27 mouse cellular contexts compared by ENCODE assay signal in genomic region chr5:127344721-127345120, GRCm38 (mm10).
DNase-seq lines count a peak whose midpoint lies in the region; ATAC-seq and TF ChIP-seq lines count a peak whose summit lies in the region.
"Had no signal": no experiment of that assay in that cellular context is flagged by ENCODE, and none has a peak within 500 bp of the region (broad histone marks: within the 10 kb centered on the region; RNA-seq: fewer than 3 reads in every experiment).

No protein-coding gene starts in this region.

- H3K27me3 ChIP-seq in forebrain, postnatal 0 days (ENCODE audit: insufficient read depth, low read length), result no peaks in the 10 kb centered on the region
- H3K27me3 ChIP-seq in forebrain, embryonic 14.5 days (replicated peaks; ENCODE audit: control insufficient read depth, insufficient read depth, low read length), result no peaks in the 10 kb centered on the region
- no peaks in the 10 kb centered on the region for H3K27me3 ChIP-seq in midbrain, postnatal 0 days (ENCODE audit: insufficient read depth, low read length)
- no peaks in the 10 kb centered on the region for H3K27me3 ChIP-seq in midbrain, embryonic 10.5 days (ENCODE audit: low read depth, poor library complexity, severe bottlenecking)
- H3K27me3 ChIP-seq: embryonic facial prominence, embryonic 12.5 days; forebrain, embryonic 15.5 days; midbrain, embryonic 15.5 days had no signal

- no peaks in the 10 kb centered on the region for H3K36me3 ChIP-seq in forebrain, postnatal 0 days (ENCODE audit: insufficient read depth)
- no peaks in the 10 kb centered on the region for H3K36me3 ChIP-seq in forebrain, embryonic 14.5 days (ENCODE audit: control insufficient read depth, insufficient read depth, low read length)
- no peaks in the 10 kb centered on the region for H3K36me3 ChIP-seq in midbrain, postnatal 0 days (ENCODE audit: insufficient read depth, low read length)
- H3K36me3 ChIP-seq in midbrain, embryonic 10.5 days, result peaks cover 3% of the 10 kb centered on the region
- H3K36me3 ChIP-seq: embryonic facial prominence, embryonic 12.5 days; forebrain, embryonic 15.5 days; heart, embryonic 12.5 days; hindbrain, embryonic 13.5 days; midbrain, embryonic 15.5 days had no signal

- H3K9ac ChIP-seq in forebrain, postnatal 0 days, result no peak overlapping the region
- H3K9ac ChIP-seq in forebrain, embryonic 14.5 days (ENCODE audit: low read length), result no peak overlapping the region
- H3K9ac ChIP-seq in midbrain, postnatal 0 days (replicated peaks; ENCODE audit: low read length, poor library complexity, severe bottlenecking), result no peak overlapping the region
- H3K9ac ChIP-seq: embryonic facial prominence, embryonic 12.5 days; forebrain, embryonic 15.5 days; heart, embryonic 12.5 days; hindbrain, embryonic 13.5 days; midbrain, embryonic 15.5 days had no signal

- WGBS in forebrain, postnatal 0 days, result 51% methylated on average over 2 of the region's 2 CpGs
- 44% methylated on average over 2 of the region's 2 CpGs for WGBS in forebrain, embryonic 14.5 days
- WGBS in midbrain, postnatal 0 days, result 45% methylated on average over 2 of the region's 2 CpGs
- WGBS in midbrain, embryonic 10.5 days, result 48% methylated on average over 2 of the region's 2 CpGs

- DNase-seq in forebrain, postnatal 0 days, result no peak
- DNase-seq in forebrain, embryonic 14.5 days (ENCODE audit: low spot score), result no peak
- DNase-seq in layer of hippocampus, adult 2 months (ENCODE audit: low spot score in 2 of 2), result no peak
- no peak for DNase-seq in layer of hippocampus, postnatal 10 days (ENCODE audit: low spot score in 2 of 2)
- DNase-seq in midbrain, postnatal 0 days (ENCODE audit: low spot score), result no peak
- no peak for DNase-seq in midbrain, embryonic 10.5 days (ENCODE audit: low spot score)
- DNase-seq in adipocyte (ENCODE audit: low spot score), result no peak
- DNase-seq: adrenal gland, adult 8-10 months; cerebellum, adult 9-10 months; embryo, embryonic 11 days; gastrocnemius, postnatal 14 days; heart, adult 11 months; heart, postnatal 4 days; kidney, adult 2 months; kidney, postnatal 36 days; layer of hippocampus, postnatal 36 days; lung, postnatal 10 days; right cerebral cortex, adult 18-20 months; spleen, adult 18-20 months; thymus, postnatal 4 days had no signal

- H3K4me2 ChIP-seq in forebrain, postnatal 0 days (ENCODE audit: low read depth), result no peak overlapping the region
- no peak overlapping the region for H3K4me2 ChIP-seq in forebrain, embryonic 14.5 days (ENCODE audit: low read length)
- no peak overlapping the region for H3K4me2 ChIP-seq in midbrain, postnatal 0 days (ENCODE audit: low read depth, low read length, poor library complexity, severe bottlenecking)
- H3K4me2 ChIP-seq: embryonic facial prominence, embryonic 12.5 days; forebrain, embryonic 15.5 days; heart, embryonic 12.5 days; hindbrain, embryonic 13.5 days; midbrain, embryonic 15.5 days had no signal

- H3K27ac ChIP-seq in forebrain, postnatal 0 days (ENCODE audit: low read depth, low read length), result no peak overlapping the region
- H3K27ac ChIP-seq in forebrain, embryonic 14.5 days (ENCODE audit: low read depth, low read length), result no peak overlapping the region
- H3K27ac ChIP-seq in layer of hippocampus, adult 2 months, result no peak overlapping the region
- no peak overlapping the region for H3K27ac ChIP-seq in midbrain, postnatal 0 days (ENCODE audit: low read depth, low read length)
- no peak overlapping the region for H3K27ac ChIP-seq in midbrain, embryonic 10.5 days (replicated peaks)
- H3K27ac ChIP-seq: embryonic facial prominence, embryonic 12.5 days; forebrain, embryonic 15.5 days; hindbrain, embryonic 13.5 days; midbrain, embryonic 15.5 days had no signal

- no peak overlapping the region for H3K4me3 ChIP-seq in forebrain, postnatal 0 days (ENCODE audit: low read depth, low read length)
- no peak overlapping the region for H3K4me3 ChIP-seq in forebrain, embryonic 14.5 days (ENCODE audit: low read depth, low read length)
- H3K4me3 ChIP-seq in layer of hippocampus, adult 2 months, result no peak overlapping the region
- no peak overlapping the region for H3K4me3 ChIP-seq in midbrain, postnatal 0 days (ENCODE audit: low read depth, low read length)
- H3K4me3 ChIP-seq in midbrain, embryonic 10.5 days, result no peak overlapping the region
- H3K4me3 ChIP-seq: embryonic facial prominence, embryonic 12.5 days; forebrain, embryonic 15.5 days; heart, embryonic 12.5 days; hindbrain, embryonic 13.5 days; midbrain, embryonic 15.5 days had no signal

- H3K9me3 ChIP-seq in forebrain, postnatal 0 days (ENCODE audit: low read length), result no peaks in the 10 kb centered on the region
- H3K9me3 ChIP-seq in forebrain, embryonic 14.5 days (replicated peaks; ENCODE audit: control insufficient read depth, low read length), result no peaks in the 10 kb centered on the region
- no peaks in the 10 kb centered on the region for H3K9me3 ChIP-seq in midbrain, postnatal 0 days (ENCODE audit: low read length)
- H3K9me3 ChIP-seq in midbrain, embryonic 10.5 days (replicated peaks), result no peaks in the 10 kb centered on the region
- H3K9me3 ChIP-seq: embryonic facial prominence, embryonic 12.5 days; forebrain, embryonic 15.5 days; heart, embryonic 12.5 days; hindbrain, embryonic 13.5 days; midbrain, embryonic 15.5 days had no signal

- TF ChIP-seq CTCF in forebrain, postnatal 0 days (IDR thresholded peaks at IDR 0.05; ENCODE audit: low read depth), result 0 out of 2 replicates have a peak, but pooled peaks have one; percentile 13
- TF ChIP-seq CTCF in layer of hippocampus, adult 2 months (conservative IDR thresholded peaks at IDR 0.05), result peak; percentile 58
- TF ChIP-seq CTCF in midbrain, postnatal 0 days (IDR thresholded peaks at IDR 0.05), result peak; percentile 46

- no peak for ATAC-seq in forebrain, postnatal 0 days
- ATAC-seq in forebrain, embryonic 14.5 days, result no peak
- no peak for ATAC-seq in midbrain, postnatal 0 days (ENCODE audit: low FRiP score)
- ATAC-seq: activated CD4-positive, CD25-positive, alpha-beta regulatory T cell, adult 4 months; forebrain, embryonic 15.5 days; inflammation-experienced regulatory T-cells, adult 6 months; midbrain, embryonic 15.5 days had no signal

- H3K4me1 ChIP-seq in forebrain, postnatal 0 days (ENCODE audit: insufficient read depth), result no peaks in the 10 kb centered on the region
- H3K4me1 ChIP-seq in forebrain, embryonic 14.5 days (ENCODE audit: control insufficient read depth, insufficient read depth, low read length), result peaks cover 24% of the 10 kb centered on the region
- H3K4me1 ChIP-seq in midbrain, postnatal 0 days (ENCODE audit: insufficient read depth, low read length), result 0 out of 2 replicates have a peak, but pooled peaks cover 4% of the 10 kb centered on the region
- peaks cover 64% of the 10 kb centered on the region for H3K4me1 ChIP-seq in midbrain, embryonic 10.5 days
